Mouse (Mus musculus): ENCODE measurements around the gene Efcab14. TPM values are rescaled to one million over a fixed set of nuclear protein-coding genes. Genes with fewer than 3 reads are reported as not detected.

Efcab14 gene
- polyA plus RNA-seq, 1 experiment from 2014 or later = 46.1 TPM

GRCm38 (mm10) chr4:115784769-115785510, 47.4 kb downstream of the Efcab14 start, which contains the start of gene Atpaf1:
TSS of gene Atpaf1 (plus strand) at chr4:115784812.
- under 1% methylated on average over 55 of the region's 69 CpGs for WGBS
- H3K4me2 ChIP-seq (ENCODE audit: low read length) = peak within 1 kb of the TSS; percentile 82
- peak within 1 kb of the TSS; percentile 81 for H3K9ac ChIP-seq (ENCODE audit: low read length)
- H3K27ac ChIP-seq (ENCODE audit: low read depth) = peak within 1 kb of the TSS; percentile 64
- H3K4me3 ChIP-seq (ENCODE audit: low read depth, low read length) = peak within 1 kb of the TSS; percentile 69
- H3K4me1 ChIP-seq (replicated peaks; ENCODE audit: control insufficient read depth, insufficient read depth, low read length) = peaks cover 6% of the 10 kb centered on the region; the same call in 1 of the 2 replicates
- H3K36me3 ChIP-seq (ENCODE audit: control insufficient read depth, insufficient read depth, low read length) = peaks cover 13% of the 10 kb centered on the region
- H3K9me3 ChIP-seq (ENCODE audit: control insufficient read depth, low read length) = no peaks in the 10 kb centered on the region
- ATAC-seq (replicated peaks; ENCODE audit: low FRiP score, low TSS enrichment, low read depth) = peak; percentile 87
- DNase-seq (ENCODE audit: low spot score) = peak; percentile 89
- no peaks in the 10 kb centered on the region for H3K27me3 ChIP-seq (replicated peaks; ENCODE audit: control insufficient read depth, insufficient read depth, low read length)

DNA sequence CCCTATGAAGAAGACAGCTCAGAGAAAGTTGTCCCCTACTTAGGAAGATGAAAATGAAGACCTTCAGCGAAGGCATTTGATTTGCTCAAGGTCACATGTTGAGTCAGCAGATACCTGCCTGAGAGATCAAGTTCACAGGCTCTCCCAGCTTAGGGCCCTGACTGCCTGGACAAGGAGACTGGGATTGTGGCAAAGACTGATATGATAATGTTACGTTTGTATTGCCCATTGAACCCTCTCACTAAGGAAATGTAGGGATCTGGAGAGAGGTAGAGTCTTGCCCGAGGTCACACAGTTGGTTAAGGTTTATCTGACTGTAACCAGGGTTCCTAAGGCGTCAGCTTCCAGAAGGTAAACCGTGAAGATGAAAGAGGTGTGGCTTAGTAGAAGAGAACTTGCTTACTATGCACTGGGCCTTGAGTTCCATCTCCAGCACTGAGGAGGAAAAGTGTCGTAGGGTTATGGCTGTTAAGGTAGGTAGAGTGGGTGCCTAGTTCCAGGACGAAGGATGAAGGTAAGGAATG, 48.0 kb downstream of the Efcab14 start:
- peak overlapping the region; percentile 64; the same call in 1 of the 2 replicates for H3K27ac ChIP-seq (ENCODE audit: low read depth)
- H3K9ac ChIP-seq (ENCODE audit: low read length) = peak overlapping the region; percentile 81
- peak overlapping the region; percentile 82 for H3K4me2 ChIP-seq (ENCODE audit: low read length)
- H3K36me3 ChIP-seq (ENCODE audit: control insufficient read depth, insufficient read depth, low read length) = peaks cover 19% of the 10 kb centered on the region
- peaks cover 6% of the 10 kb centered on the region; the same call in 1 of the 2 replicates for H3K4me1 ChIP-seq (replicated peaks; ENCODE audit: control insufficient read depth, insufficient read depth, low read length)
- ATAC-seq (replicated peaks; ENCODE audit: low FRiP score, low TSS enrichment, low read depth) (peak; percentile 20; the same call in 1 of the 2 replicates), DNase-seq (ENCODE audit: low spot score) (no peak)
- peak overlapping the region; percentile 69 for H3K4me3 ChIP-seq (ENCODE audit: low read depth, low read length)
- no peaks in the 10 kb centered on the region for H3K27me3 ChIP-seq (replicated peaks; ENCODE audit: control insufficient read depth, insufficient read depth, low read length)
- H3K9me3 ChIP-seq (ENCODE audit: control insufficient read depth, low read length) = no peaks in the 10 kb centered on the region
- WGBS = 44% methylated on average over 7 of the region's 7 CpGs

- H3K4me2 ChIP-seq (ENCODE audit: low read length) = no peak overlapping the region
- H3K36me3 ChIP-seq (ENCODE audit: control insufficient read depth, insufficient read depth, low read length) = peaks cover 49% of the 10 kb centered on the region
- H3K4me1 ChIP-seq (replicated peaks; ENCODE audit: control insufficient read depth, insufficient read depth, low read length) = peaks cover 4% of the 10 kb centered on the region; the same call in 1 of the 2 replicates
- 77% methylated on average over 3 of the region's 3 CpGs for WGBS
- ATAC-seq (replicated peaks; ENCODE audit: low FRiP score, low TSS enrichment, low read depth) (no peak), DNase-seq (ENCODE audit: low spot score) (no peak)
- no peak overlapping the region for H3K9ac ChIP-seq (ENCODE audit: low read length)
- no peaks in the 10 kb centered on the region for H3K9me3 ChIP-seq (ENCODE audit: control insufficient read depth, low read length)
- no peaks in the 10 kb centered on the region for H3K27me3 ChIP-seq (replicated peaks; ENCODE audit: control insufficient read depth, insufficient read depth, low read length)
- no peak overlapping the region for H3K4me3 ChIP-seq (ENCODE audit: low read depth, low read length)
- H3K27ac ChIP-seq (ENCODE audit: low read depth) = no peak overlapping the region
Observed at GRCm38 (mm10) chr4:115790864-115791263, 53.3 kb downstream of the Efcab14 start.

- H3K36me3 ChIP-seq (ENCODE audit: control insufficient read depth, insufficient read depth, low read length) = peaks cover 76% of the 10 kb centered on the region
- H3K4me1 ChIP-seq (replicated peaks; ENCODE audit: control insufficient read depth, insufficient read depth, low read length) = 0 out of 2 replicates have a peak, but pooled peaks cover 3% of the 10 kb centered on the region
- 32% methylated on average over 3 of the region's 3 CpGs for WGBS
- H3K4me3 ChIP-seq (ENCODE audit: low read depth, low read length) = no peak overlapping the region
- ATAC-seq (replicated peaks; ENCODE audit: low FRiP score, low TSS enrichment, low read depth) = peak; percentile 81
- H3K9me3 ChIP-seq (ENCODE audit: control insufficient read depth, low read length) = no peaks in the 10 kb centered on the region
- H3K27me3 ChIP-seq (replicated peaks; ENCODE audit: control insufficient read depth, insufficient read depth, low read length) = no peaks in the 10 kb centered on the region
- no peak overlapping the region for H3K4me2 ChIP-seq (ENCODE audit: low read length)
- no peak for DNase-seq (ENCODE audit: low spot score)
- H3K27ac ChIP-seq (ENCODE audit: low read depth) = peak overlapping the region; percentile 52
- no peak overlapping the region for H3K9ac ChIP-seq (ENCODE audit: low read length)
Observed at GRCm38 (mm10) chr4:115795360-115795759, 57.8 kb downstream of the Efcab14 start.

DNA sequence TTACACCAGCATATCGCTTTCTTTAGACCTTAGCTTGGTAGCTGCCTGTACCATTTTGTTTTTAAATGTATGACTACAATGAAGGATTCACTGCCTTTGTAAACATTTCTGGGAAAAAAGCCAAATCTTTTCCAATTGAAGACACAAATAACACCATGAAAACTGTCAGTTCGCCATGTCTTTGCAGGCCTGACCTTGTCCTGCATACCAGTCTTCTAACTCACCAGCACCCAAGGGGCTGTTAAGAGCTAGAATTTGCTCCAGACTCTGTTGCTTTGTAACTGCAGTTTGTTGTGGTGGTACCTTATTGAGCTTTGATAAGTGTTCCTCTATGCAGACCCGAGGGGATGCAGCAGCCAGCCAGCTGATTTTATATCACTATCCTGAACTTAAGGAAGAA, 62.4 kb downstream of the Efcab14 start:
- H3K9ac ChIP-seq (ENCODE audit: low read length) = no peak overlapping the region
- H3K9me3 ChIP-seq (ENCODE audit: control insufficient read depth, low read length) = no peaks in the 10 kb centered on the region
- H3K4me2 ChIP-seq (ENCODE audit: low read length) = no peak overlapping the region
- WGBS = 77% methylated on average over 3 of the region's 3 CpGs
- H3K36me3 ChIP-seq (ENCODE audit: control insufficient read depth, insufficient read depth, low read length) = peaks cover 73% of the 10 kb centered on the region
- H3K27me3 ChIP-seq (replicated peaks; ENCODE audit: control insufficient read depth, insufficient read depth, low read length) = no peaks in the 10 kb centered on the region
- DNase-seq (ENCODE audit: low spot score) (no peak), ATAC-seq (replicated peaks; ENCODE audit: low FRiP score, low TSS enrichment, low read depth) (no peak)
- no peak overlapping the region for H3K4me3 ChIP-seq (ENCODE audit: low read depth, low read length)
- no peak overlapping the region for H3K27ac ChIP-seq (ENCODE audit: low read depth)
- 0 out of 2 replicates have a peak, but pooled peaks cover under 1% of the 10 kb centered on the region for H3K4me1 ChIP-seq (replicated peaks; ENCODE audit: control insufficient read depth, insufficient read depth, low read length)

DNA sequence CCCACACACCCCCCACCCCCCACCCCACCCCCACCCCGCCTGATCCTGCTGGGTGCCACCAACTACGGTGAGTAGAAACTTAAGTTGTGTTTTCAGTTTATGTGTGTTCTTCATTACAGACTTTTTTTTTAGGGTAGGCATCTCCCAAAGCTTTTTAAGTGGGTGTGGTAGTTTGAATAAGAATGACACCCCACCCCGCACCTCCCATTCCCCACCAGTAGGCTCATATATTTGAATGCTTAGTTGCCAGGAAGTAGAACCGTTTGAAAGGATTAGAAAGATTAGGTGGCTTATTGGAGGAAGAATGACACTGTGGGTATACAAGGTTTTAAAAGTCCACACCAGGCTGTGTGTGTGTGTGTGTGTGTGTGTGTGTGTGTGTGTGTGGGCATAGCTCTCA, 74.8 kb downstream of the Efcab14 start:
- ATAC-seq (replicated peaks; ENCODE audit: low FRiP score, low TSS enrichment, low read depth) = no peak
- H3K4me2 ChIP-seq (ENCODE audit: low read length) = no peak overlapping the region
- no peak overlapping the region for H3K4me3 ChIP-seq (ENCODE audit: low read depth, low read length)
- H3K27me3 ChIP-seq (replicated peaks; ENCODE audit: control insufficient read depth, insufficient read depth, low read length) = no peaks in the 10 kb centered on the region
- no peak overlapping the region for H3K9ac ChIP-seq (ENCODE audit: low read length)
- H3K36me3 ChIP-seq (ENCODE audit: control insufficient read depth, insufficient read depth, low read length) = peaks cover 31% of the 10 kb centered on the region
- no peaks in the 10 kb centered on the region for H3K4me1 ChIP-seq (replicated peaks; ENCODE audit: control insufficient read depth, insufficient read depth, low read length)
- WGBS = 85% methylated on average over 4 of the region's 4 CpGs
- H3K27ac ChIP-seq (ENCODE audit: low read depth) = no peak overlapping the region
- H3K9me3 ChIP-seq (ENCODE audit: control insufficient read depth, low read length) = no peaks in the 10 kb centered on the region
- no peak for DNase-seq (ENCODE audit: low spot score)

GRCm38 (mm10) chr4:115815606-115816005, 78.1 kb downstream of the Efcab14 start:
- H3K4me2 ChIP-seq (ENCODE audit: low read length) = no peak overlapping the region
- H3K9me3 ChIP-seq (ENCODE audit: control insufficient read depth, low read length) = no peaks in the 10 kb centered on the region
- WGBS = 90% methylated on average over 5 of the region's 5 CpGs
- H3K4me1 ChIP-seq (replicated peaks; ENCODE audit: control insufficient read depth, insufficient read depth, low read length) = no peaks in the 10 kb centered on the region
- no peak for DNase-seq (ENCODE audit: low spot score)
- H3K36me3 ChIP-seq (ENCODE audit: control insufficient read depth, insufficient read depth, low read length) = peaks cover 31% of the 10 kb centered on the region
- H3K27me3 ChIP-seq (replicated peaks; ENCODE audit: control insufficient read depth, insufficient read depth, low read length) = no peaks in the 10 kb centered on the region
- H3K4me3 ChIP-seq (ENCODE audit: low read depth, low read length) = no peak overlapping the region
- no peak overlapping the region for H3K9ac ChIP-seq (ENCODE audit: low read length)
- no peak overlapping the region for H3K27ac ChIP-seq (ENCODE audit: low read depth)
- ATAC-seq (replicated peaks; ENCODE audit: low FRiP score, low TSS enrichment, low read depth) = no peak

DNA sequence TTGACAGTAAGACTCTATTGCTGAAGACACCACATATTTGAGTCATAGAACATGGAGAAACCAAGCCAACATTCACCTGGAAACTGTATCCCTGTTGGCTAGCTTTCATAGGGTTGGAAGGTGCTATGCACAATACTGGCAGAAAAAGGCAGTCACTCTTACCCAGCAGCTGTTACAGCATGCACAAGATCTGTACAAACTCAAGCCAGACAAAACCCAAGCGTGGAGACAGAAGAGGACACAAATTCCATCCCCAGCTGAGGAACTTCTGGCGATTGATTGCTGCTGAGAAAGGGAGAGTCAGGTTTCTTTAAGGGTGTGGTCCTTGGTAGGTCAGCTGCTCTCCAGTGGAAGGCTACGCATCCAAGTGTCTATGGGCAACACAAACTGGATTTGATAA, 82.7 kb downstream of the Efcab14 start:
- DNase-seq (ENCODE audit: low spot score) (no peak), ATAC-seq (replicated peaks; ENCODE audit: low FRiP score, low TSS enrichment, low read depth) (no peak)
- Histone ChIP-seq H3K27ac (ENCODE audit: low read depth) (no peak overlapping the region), H3K4me1 (replicated peaks; ENCODE audit: control insufficient read depth, insufficient read depth, low read length) (no peaks in the 10 kb centered on the region), H3K36me3 (ENCODE audit: control insufficient read depth, insufficient read depth, low read length) (0 out of 2 replicates have a peak, but pooled peaks cover 5% of the 10 kb centered on the region), H3K27me3 (replicated peaks; ENCODE audit: control insufficient read depth, insufficient read depth, low read length) (no peaks in the 10 kb centered on the region), H3K4me2 (ENCODE audit: low read length) (no peak overlapping the region), H3K9me3 (ENCODE audit: control insufficient read depth, low read length) (no peaks in the 10 kb centered on the region), H3K9ac (ENCODE audit: low read length) (no peak overlapping the region), H3K4me3 (ENCODE audit: low read depth, low read length) (no peak overlapping the region)
- WGBS = 51% methylated on average over 3 of the region's 3 CpGs
